Mouse (Mus musculus): ENCODE data around the gene Gm20449. TPM values are rescaled to one million over a fixed set of nuclear protein-coding genes. Genes with fewer than 3 reads are reported as not detected.
"Not testable (repeated sequence)": the region's sequence is repeated elsewhere in the genome, so short reads cannot be mapped to it uniquely, and the experiment has no call there.

Gene Gm20449
- polyA plus RNA-seq, 1 experiment from 2014 or later, result 0.07 TPM

DNA sequence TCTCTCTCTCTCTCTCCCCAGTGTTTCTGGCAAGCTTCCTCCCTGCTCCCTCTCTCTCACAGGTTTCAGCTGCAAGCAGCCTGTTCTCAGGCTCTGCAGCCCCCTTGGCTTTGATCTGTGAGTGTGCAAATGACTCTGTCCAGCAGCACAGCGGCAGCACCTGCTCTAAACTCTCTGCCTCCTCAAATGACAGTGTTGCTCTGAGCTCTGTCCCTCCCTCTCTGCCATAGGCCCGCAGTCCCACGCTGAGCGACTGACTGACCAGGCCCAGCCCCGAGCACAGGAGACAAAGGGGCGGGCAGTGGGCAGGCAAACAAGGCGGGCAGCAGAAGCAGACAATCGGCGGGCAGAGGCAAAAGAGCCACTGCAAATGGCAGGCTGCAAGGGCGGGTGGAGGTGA is 47.4 kb downstream of the Gm20449 start:
- Histone ChIP-seq H3K4me3 (ENCODE audit: low read depth, low read length) (no peak overlapping the region), H3K36me3 (ENCODE audit: control insufficient read depth, insufficient read depth, low read length) (no peaks in the 10 kb centered on the region), H3K4me1 (ENCODE audit: control insufficient read depth, insufficient read depth, low read length) (no peaks in the 10 kb centered on the region), H3K27ac (ENCODE audit: low read depth, low read length) (no peak overlapping the region), H3K4me2 (no peak overlapping the region), H3K9me3 (replicated peaks; ENCODE audit: control insufficient read depth, low read length) (no peaks in the 10 kb centered on the region; the same call in 1 of the 2 replicates), H3K27me3 (ENCODE audit: control insufficient read depth, insufficient read depth, low read length) (no peaks in the 10 kb centered on the region), H3K9ac (ENCODE audit: low read depth, low read length) (no peak overlapping the region)
- WGBS (ENCODE audit: insufficient replicate concordance), result 6% methylated on average over 10 of the region's 10 CpGs
- no peak for ATAC-seq (replicated peaks; ENCODE audit: insufficient number of reproducible peaks, low FRiP score, low TSS enrichment)

DNA sequence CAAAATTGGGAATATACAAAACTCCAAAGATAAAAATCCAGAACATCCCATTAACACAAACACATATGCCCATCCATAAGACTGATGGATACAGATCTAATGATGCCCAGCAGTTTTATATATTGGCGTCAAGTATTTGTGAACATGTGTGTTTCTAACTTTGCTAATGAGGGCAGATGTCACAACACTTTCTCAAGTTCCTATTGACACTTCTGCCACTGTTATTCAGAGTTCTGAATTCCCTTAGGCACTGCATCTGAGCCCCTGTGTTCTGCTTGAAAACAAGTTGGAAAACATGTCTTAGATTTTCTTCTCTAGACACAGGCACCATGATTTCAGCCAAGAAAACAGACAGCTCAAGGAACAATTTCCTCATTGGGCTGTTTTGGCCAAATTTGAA is 50.6 kb downstream of the Gm20449 start, which contains the start of gene Vmn2r57:
TSS of gene Vmn2r57 (minus strand) at position 101 of the 400 bp plus-strand sequence.
- not testable (repeated sequence) for H3K4me3 ChIP-seq (ENCODE audit: low read depth, low read length); H3K4me1 ChIP-seq (ENCODE audit: control insufficient read depth, insufficient read depth, low read length); H3K27ac ChIP-seq (ENCODE audit: low read depth, low read length); H3K9ac ChIP-seq (ENCODE audit: low read depth, low read length); H3K9me3 ChIP-seq (replicated peaks; ENCODE audit: control insufficient read depth, low read length); H3K27me3 ChIP-seq (ENCODE audit: control insufficient read depth, insufficient read depth, low read length); ATAC-seq (replicated peaks; ENCODE audit: insufficient number of reproducible peaks, low FRiP score, low TSS enrichment); H3K4me2 ChIP-seq; H3K36me3 ChIP-seq (ENCODE audit: control insufficient read depth, insufficient read depth, low read length)
- 63% methylated on average over 1 of the region's 1 CpGs for WGBS (ENCODE audit: insufficient replicate concordance)

GRCm38 (mm10) chr7:41394130-41394529 is 105.1 kb downstream of the Gm20449 start:
- H3K36me3 ChIP-seq (ENCODE audit: control insufficient read depth, insufficient read depth, low read length), result no peaks in the 10 kb centered on the region
- no peak overlapping the region for H3K27ac ChIP-seq (ENCODE audit: low read depth, low read length)
- H3K9ac ChIP-seq (ENCODE audit: low read depth, low read length), result no peak overlapping the region
- no peak overlapping the region for H3K4me2 ChIP-seq
- H3K27me3 ChIP-seq (ENCODE audit: control insufficient read depth, insufficient read depth, low read length), result no peaks in the 10 kb centered on the region
- H3K9me3 ChIP-seq (replicated peaks; ENCODE audit: control insufficient read depth, low read length), result no peaks in the 10 kb centered on the region
- 70% methylated on average over 4 of the region's 4 CpGs for WGBS (ENCODE audit: insufficient replicate concordance)
- no peaks in the 10 kb centered on the region for H3K4me1 ChIP-seq (ENCODE audit: control insufficient read depth, insufficient read depth, low read length)
- ATAC-seq (replicated peaks; ENCODE audit: insufficient number of reproducible peaks, low FRiP score, low TSS enrichment), result no peak
- no peak overlapping the region for H3K4me3 ChIP-seq (ENCODE audit: low read depth, low read length)

DNA sequence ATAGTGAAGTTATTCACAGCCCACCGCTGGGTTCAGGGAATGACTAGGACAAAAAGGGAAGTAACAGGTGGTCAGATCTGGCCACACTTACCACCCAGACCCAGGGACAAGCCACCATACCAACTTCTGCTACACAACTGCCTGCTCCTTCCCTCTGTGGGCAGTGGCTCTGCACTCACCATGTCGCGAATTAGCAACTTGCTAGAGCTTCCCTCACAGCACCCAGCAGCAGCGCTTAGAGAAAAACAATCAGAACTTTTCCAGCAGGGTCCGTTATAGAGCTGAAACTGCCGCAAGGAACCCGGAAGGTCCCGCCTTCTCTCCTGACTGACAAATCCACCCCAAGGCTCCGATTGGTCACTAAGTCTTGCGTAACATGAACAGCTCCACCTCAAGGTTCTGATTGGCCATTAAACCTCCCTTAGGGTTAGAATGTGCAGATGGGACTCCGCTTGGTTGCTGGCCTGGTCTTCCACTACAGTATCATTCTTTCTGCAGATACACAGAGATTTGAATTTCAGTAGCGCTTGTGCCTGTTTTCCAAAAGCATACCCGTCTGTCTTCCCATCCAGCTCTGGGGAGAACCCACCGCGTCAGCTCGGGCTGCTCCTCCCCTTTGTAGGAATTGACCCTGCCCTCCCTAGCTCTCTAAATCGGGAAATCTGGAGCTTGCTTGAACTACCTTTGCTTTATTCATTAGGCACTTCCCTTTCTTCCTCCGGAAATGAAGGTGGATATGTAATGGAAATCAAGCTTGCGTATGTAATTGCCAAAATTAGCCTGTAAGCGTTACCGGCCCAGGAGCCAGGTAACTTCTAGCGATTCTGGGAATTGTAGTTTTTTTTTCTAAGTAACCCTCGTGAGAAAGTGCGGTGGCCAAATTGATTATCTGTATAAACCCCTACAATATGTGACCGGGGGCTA is 105.9 kb downstream of the Gm20449 start, which contains the start of gene AI987944:
TSS of gene AI987944 (minus strand) at position 332 of the 924 bp plus-strand sequence.
- peak within 1 kb of the TSS; percentile 70 for H3K27ac ChIP-seq (ENCODE audit: low read depth, low read length)
- H3K36me3 ChIP-seq (ENCODE audit: control insufficient read depth, insufficient read depth, low read length), result no peaks in the 10 kb centered on the region
- peak within 1 kb of the TSS; percentile 69 for H3K4me3 ChIP-seq (ENCODE audit: low read depth, low read length)
- H3K4me1 ChIP-seq (ENCODE audit: control insufficient read depth, insufficient read depth, low read length), result no peaks in the 10 kb centered on the region
- ATAC-seq (replicated peaks; ENCODE audit: insufficient number of reproducible peaks, low FRiP score, low TSS enrichment), result peak; percentile 99
- H3K27me3 ChIP-seq (ENCODE audit: control insufficient read depth, insufficient read depth, low read length), result no peaks in the 10 kb centered on the region
- H3K9me3 ChIP-seq (replicated peaks; ENCODE audit: control insufficient read depth, low read length), result no peaks in the 10 kb centered on the region
- H3K4me2 ChIP-seq, result peak within 1 kb of the TSS; percentile 67
- under 1% methylated on average over 25 of the region's 25 CpGs for WGBS (ENCODE audit: insufficient replicate concordance)
- peak within 1 kb of the TSS; percentile 72 for H3K9ac ChIP-seq (ENCODE audit: low read depth, low read length)

Other genes starting within 250 kb of the Gm20449 start
- 10.3 and 10.4 TPM in 2 replicates for gene AI987944, start 106.0 kb downstream of the Gm20449 start, polyA plus RNA-seq (2014; fragmentation: Nextera tagmentation; extraction: Ambion mirVana)
- 0.10 and 0.21 TPM in 2 replicates for gene Vmn2r57, start 50.7 kb downstream of the Gm20449 start, polyA plus RNA-seq (2014; fragmentation: Nextera tagmentation; extraction: Ambion mirVana)
- 4.9 and 7.3 TPM in 2 replicates for gene AW146154, start 473 bp upstream of the Gm20449 start, polyA plus RNA-seq (2014; fragmentation: Nextera tagmentation; extraction: Ambion mirVana)
- 0.11 and 0.41 TPM in 2 replicates for gene Gm6871, start 74.2 kb upstream of the Gm20449 start, polyA plus RNA-seq (2014; fragmentation: Nextera tagmentation; extraction: Ambion mirVana)
- gene 2610021A01Rik, start 99.8 kb upstream of the Gm20449 start, polyA plus RNA-seq (2014; fragmentation: Nextera tagmentation; extraction: Ambion mirVana), result 10.0 and 10.1 TPM in 2 replicates
- 5.9 and 6.3 TPM in 2 replicates for gene Zfp788, start 133.8 kb upstream of the Gm20449 start, polyA plus RNA-seq (2014; fragmentation: Nextera tagmentation; extraction: Ambion mirVana)